Mouse (Mus musculus) forebrain, postnatal 0 days (tissue): ENCODE results near the gene Zfp277. TPM values are rescaled to one million over a fixed set of nuclear protein-coding genes. Genes with fewer than 3 reads are reported as not detected.

Experiments used
- ATAC-seq: fragments of 200-750 bp; cut with Nextera tagmentation; 2 replicates; pipeline ENCODE4 v1.8.0; 2017; ENCODE audit warnings: mild to moderate bottlenecking, moderate library complexity
- DNase-seq: peaks from one replicate; pipeline ENCODE4 v3.0.0-alpha.2; 2015
- H3K27ac ChIP-seq: fragments of 300-500 bp; sonication (generic); 2 replicates; pipeline ENCODE4 v1.5.1; 2014; ENCODE audit warnings: low read depth, mild to moderate bottlenecking, antibody characterized with exemption, low read length, moderate library complexity, mixed read lengths
- H3K27me3 ChIP-seq: fragments of 300-500 bp; sonication (generic); 2 replicates; pipeline ENCODE4 v1.6.1; 2014; ENCODE audit warnings: mild to moderate bottlenecking, low read length, mixed read lengths; ENCODE audit not compliant: insufficient read depth
- H3K36me3 ChIP-seq: fragments of 300-500 bp; sonication (generic); 2 replicates; pipeline ENCODE4 v1.6.1; 2014; ENCODE audit warnings: mild to moderate bottlenecking, moderate library complexity; ENCODE audit not compliant: insufficient read depth
- H3K4me1 ChIP-seq: fragments of 300-500 bp; sonication (generic); 2 replicates; pipeline ENCODE4 v1.6.1; 2014; ENCODE audit warnings: antibody characterized with exemption; ENCODE audit not compliant: insufficient read depth
- H3K4me2 ChIP-seq: fragments of 300-500 bp; sonication (generic); 2 replicates; pipeline ENCODE4 v1.6.1; 2014; ENCODE audit warnings: low read depth, mild to moderate bottlenecking, moderate library complexity
- H3K4me3 ChIP-seq: fragments of 300-500 bp; sonication (generic); 2 replicates; pipeline ENCODE4 v1.5.1; 2014; ENCODE audit warnings: low read depth, low read length, mixed read lengths
- H3K9ac ChIP-seq: fragments of 300-500 bp; sonication (generic); 2 replicates; pipeline ENCODE4 v1.6.1; 2014; ENCODE audit warnings: mild to moderate bottlenecking
- H3K9me3 ChIP-seq: fragments of 300-500 bp; sonication (generic); 2 replicates; pipeline ENCODE4 v1.6.1; 2016; ENCODE audit warnings: low read length
- CTCF ChIP-seq: sonication (generic); IDR thresholded peaks from 2 replicates; pipeline ENCODE4 v1.5.1; 2016; ENCODE audit warnings: antibody characterized with exemption, control low read depth, low read depth
- whole genome bisulfite sequencing: fragments of 180-500 bp; shearing (Covaris S2); extraction: QIAGEN DNeasy Blood & Tissue Kit; methylation state at CpG from one replicate; pipeline ENCODE4 v1.1.7; 2014; 5-methylcytosine and 5-hydroxymethylcytosine counted together
- polyA plus RNA-seq: library from polyadenylated mRNA; unstranded; fragments of >200 nt; fragmentation: Nextera tagmentation; extraction: Ambion mirVana; gene quantifications from 2 replicates; pipeline ENCODE4 v1.2.1, GENCODE M21; 2015
- total RNA-seq: library from RNA; depleted of rRNA; stranded (reverse); fragments of >200 nt; gene quantifications from 2 replicates; pipeline ENCODE4 v1.2.3, GENCODE M21; 2014

The Zfp277 gene
- total and polyA plus RNA-seq, 2 experiments from 2014 or later, result 30.7 to 31.8 TPM

DNA sequence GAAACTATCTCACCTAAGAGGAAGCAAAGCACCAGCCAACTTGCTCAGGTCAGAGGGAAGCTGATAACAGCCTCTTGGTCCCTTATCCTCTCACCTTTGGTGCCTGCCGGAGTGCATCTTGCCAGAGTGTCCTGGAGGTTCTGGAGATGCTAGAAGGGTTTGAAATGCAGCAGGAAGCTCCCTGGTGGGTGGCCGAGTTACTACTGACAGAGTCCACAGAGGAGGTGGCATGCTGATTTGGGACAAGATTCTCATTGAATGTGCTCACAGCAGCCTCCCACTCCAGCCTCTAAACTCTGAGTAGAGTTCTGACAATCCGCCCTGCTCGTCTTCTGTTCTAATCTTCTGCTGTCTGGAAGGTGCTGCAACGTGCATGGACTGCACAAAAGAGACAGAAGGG lies 120.1 kb downstream of the Zfp277 start:
- Histone ChIP-seq H3K36me3 (no peaks in the 10 kb centered on the region), H3K4me1 (no peaks in the 10 kb centered on the region), H3K4me2 (no peak overlapping the region), H3K27ac (no peak overlapping the region), H3K9me3 (no peaks in the 10 kb centered on the region), H3K4me3 (no peak overlapping the region), H3K9ac (no peak overlapping the region), H3K27me3 (no peaks in the 10 kb centered on the region)
- TF ChIP-seq CTCF, result no peak
- ATAC-seq, result no peak
- no peak for DNase-seq
- WGBS, result 71% methylated on average over 5 of the region's 5 CpGs

DNA sequence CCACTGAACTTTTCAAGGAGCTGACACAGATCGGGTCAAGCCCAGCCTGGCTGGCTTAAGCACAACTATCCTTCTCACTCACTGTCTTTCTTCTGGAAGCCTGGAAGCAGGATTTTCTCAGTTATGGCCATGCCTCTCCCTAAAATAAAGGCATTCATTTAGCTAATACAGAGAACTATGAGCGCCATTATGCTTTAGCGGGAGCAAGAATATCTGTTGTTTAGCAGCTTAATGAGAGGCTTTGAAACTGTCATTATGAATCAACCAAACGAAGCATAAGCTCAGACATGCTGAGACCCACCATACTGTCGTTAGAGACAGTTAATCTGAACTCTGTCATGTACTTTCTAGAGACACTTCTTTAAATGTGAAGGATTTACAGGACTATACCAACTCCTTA lies 120.9 kb downstream of the Zfp277 start:
- no peak for DNase-seq
- no peak for ATAC-seq

DNA sequence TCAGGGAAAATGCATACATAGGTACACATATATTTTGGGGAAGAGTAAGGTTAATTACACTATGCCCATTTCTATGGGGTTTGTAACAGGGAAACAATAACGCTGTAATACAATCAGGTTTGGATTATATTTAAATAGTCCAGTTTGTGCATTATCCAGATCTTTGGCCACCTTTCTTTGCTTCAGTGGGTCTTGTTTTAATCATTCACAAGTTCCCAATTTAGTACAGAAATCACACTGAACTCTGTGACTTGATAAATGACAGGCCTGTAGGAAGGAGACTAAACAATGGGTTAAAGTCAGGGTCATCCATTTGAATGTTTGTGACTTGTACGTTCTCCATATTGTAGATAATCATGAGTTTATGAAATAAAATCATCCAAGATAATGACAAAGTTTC lies 130.6 kb downstream of the Zfp277 start:
- no peaks in the 10 kb centered on the region for H3K4me1 ChIP-seq
- no peak overlapping the region for H3K4me2 ChIP-seq
- WGBS, result 97% methylated on average over 2 of the region's 2 CpGs
- H3K4me3 ChIP-seq, result no peak overlapping the region
- no peak for TF ChIP-seq CTCF
- no peak for ATAC-seq
- H3K9me3 ChIP-seq, result no peaks in the 10 kb centered on the region
- no peak overlapping the region for H3K9ac ChIP-seq
- H3K36me3 ChIP-seq, result no peaks in the 10 kb centered on the region
- DNase-seq, result no peak
- H3K27me3 ChIP-seq, result no peaks in the 10 kb centered on the region
- H3K27ac ChIP-seq, result no peak overlapping the region

More for the DNA sequence above, 120.9 kb downstream of the Zfp277 start:
- Histone ChIP-seq H3K4me1 (no peaks in the 10 kb centered on the region), H3K36me3 (no peaks in the 10 kb centered on the region), H3K27me3 (no peaks in the 10 kb centered on the region), H3K4me2 (no peak overlapping the region), H3K27ac (no peak overlapping the region), H3K4me3 (no peak overlapping the region), H3K9ac (no peak overlapping the region), H3K9me3 (no peaks in the 10 kb centered on the region)
- 15% methylated on average over 5 of the region's 5 CpGs for WGBS
- TF ChIP-seq CTCF, result no peak

DNA sequence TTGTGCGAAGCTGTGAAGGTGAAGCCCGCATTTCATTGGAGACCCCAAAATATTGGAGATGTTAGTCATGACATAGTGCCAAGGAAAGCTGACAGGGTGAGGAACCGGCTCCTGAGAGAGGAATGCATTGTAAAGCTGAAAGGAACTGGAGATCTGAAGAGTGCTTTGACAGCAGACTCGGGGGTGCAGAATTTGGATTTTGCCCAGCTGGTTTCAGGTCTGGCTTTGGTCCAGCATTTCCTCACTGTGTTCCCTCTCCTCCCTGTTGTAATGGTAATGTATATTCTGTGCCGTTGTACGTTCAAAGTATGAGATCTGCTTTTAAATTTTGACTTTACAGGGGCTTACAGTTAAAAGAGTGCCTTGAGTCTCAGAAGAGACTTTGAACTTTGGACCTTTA lies 141.7 kb downstream of the Zfp277 start:
- H3K4me1 ChIP-seq, result no peaks in the 10 kb centered on the region
- H3K9me3 ChIP-seq, result no peaks in the 10 kb centered on the region
- no peaks in the 10 kb centered on the region for H3K36me3 ChIP-seq
- TF ChIP-seq CTCF, result no peak
- DNase-seq, result no peak
- ATAC-seq, result no peak
- WGBS, result 32% methylated on average over 6 of the region's 6 CpGs
- no peak overlapping the region for H3K4me3 ChIP-seq
- no peak overlapping the region for H3K9ac ChIP-seq
- no peak overlapping the region for H3K27ac ChIP-seq
- H3K4me2 ChIP-seq, result no peak overlapping the region
- H3K27me3 ChIP-seq, result no peaks in the 10 kb centered on the region

DNA sequence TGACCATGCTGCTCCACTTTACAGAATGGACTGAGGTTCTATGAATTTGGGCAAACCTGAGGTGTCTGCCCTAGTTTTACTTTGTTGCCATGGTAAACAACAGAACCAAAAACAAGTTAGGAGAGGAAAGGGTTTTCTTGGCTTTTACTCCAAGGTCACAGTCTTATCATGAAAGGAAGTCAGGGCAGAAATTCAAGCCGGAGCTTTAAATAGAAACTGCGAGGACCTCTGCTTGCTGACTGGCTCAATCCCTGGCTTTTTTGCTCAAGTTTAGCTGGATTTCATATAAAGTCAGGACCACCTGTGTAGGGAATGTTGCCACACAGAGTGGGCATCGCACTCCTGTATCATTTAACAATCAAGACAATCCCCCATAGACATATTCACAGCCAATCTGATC lies 147.1 kb downstream of the Zfp277 start:
- no peak for TF ChIP-seq CTCF
- Histone ChIP-seq H3K9me3 (no peaks in the 10 kb centered on the region), H3K4me1 (no peaks in the 10 kb centered on the region), H3K27ac (no peak overlapping the region), H3K36me3 (no peaks in the 10 kb centered on the region), H3K4me3 (no peak overlapping the region), H3K4me2 (no peak overlapping the region), H3K27me3 (no peaks in the 10 kb centered on the region), H3K9ac (no peak overlapping the region)
- ATAC-seq, result no peak
- no peak for DNase-seq
- WGBS, result 91% methylated on average over 3 of the region's 3 CpGs

DNA sequence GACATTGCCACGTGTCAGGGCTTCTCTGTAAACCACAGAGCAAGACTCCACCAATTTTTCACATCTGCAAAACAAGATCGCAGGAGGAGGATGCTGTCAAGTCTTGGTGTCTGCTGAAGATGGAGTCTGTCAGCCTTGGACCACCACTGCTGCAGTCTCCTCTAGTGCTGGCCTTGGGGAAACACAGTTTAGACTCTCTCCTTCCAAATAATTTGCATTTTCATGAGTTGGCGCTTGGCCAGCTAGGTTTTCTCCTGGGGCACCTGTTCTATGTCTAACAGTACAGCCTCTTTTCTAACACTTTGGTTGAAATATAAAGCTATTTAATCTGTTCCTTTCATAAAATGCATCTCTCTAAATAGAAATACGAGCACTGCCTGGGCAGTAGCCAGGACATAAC lies 159.2 kb downstream of the Zfp277 start:
- no peak for ATAC-seq
- Histone ChIP-seq H3K4me3 (no peak overlapping the region), H3K27ac (no peak overlapping the region), H3K4me1 (no peaks in the 10 kb centered on the region), H3K9me3 (0 out of 2 replicates have a peak, but pooled peaks cover 5% of the 10 kb centered on the region), H3K4me2 (no peak overlapping the region), H3K9ac (no peak overlapping the region), H3K27me3 (no peaks in the 10 kb centered on the region), H3K36me3 (no peaks in the 10 kb centered on the region)
- TF ChIP-seq CTCF, result no peak
- no peak for DNase-seq
- WGBS, result 62% methylated on average over 4 of the region's 4 CpGs

DNA sequence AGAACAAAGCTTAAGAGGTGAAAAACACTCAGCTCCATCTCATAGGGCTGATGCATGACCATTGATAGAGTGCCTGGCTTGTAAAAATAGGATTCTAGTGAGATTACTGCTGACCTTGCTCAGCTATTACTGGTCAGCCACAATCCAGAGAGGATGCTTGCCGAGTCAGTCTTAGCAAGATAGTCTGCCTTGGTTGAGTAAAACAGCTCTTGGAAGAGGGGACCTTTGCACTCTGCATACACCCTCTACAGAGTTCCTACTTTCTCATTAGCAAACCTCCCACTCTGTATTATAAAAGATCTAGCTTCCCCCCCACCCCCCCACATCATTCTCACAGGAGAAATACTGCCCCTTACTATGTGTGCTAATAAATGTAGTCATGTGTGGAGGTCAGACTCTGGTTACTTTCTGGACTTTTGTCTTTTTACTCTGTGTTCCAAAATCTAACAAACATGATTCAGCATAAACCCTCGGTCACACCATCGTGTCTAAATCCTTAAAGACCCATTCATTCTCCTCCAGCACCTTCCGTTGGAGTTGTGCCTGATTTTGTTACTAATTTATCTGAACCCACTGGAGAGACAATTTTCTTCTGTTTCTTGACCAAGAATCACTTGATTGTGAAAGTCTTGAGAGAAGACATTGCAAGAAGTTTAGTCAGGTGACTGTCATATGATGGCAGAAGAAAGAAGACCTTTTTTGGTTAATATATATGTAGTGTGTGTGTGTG lies 164.9 kb downstream of the Zfp277 start:
- no peak for ATAC-seq
- Histone ChIP-seq H3K9me3 (no peaks in the 10 kb centered on the region), H3K36me3 (no peaks in the 10 kb centered on the region), H3K4me2 (no peak overlapping the region), H3K9ac (no peak overlapping the region), H3K27me3 (no peaks in the 10 kb centered on the region), H3K4me1 (no peaks in the 10 kb centered on the region), H3K27ac (no peak overlapping the region), H3K4me3 (no peak overlapping the region)
- DNase-seq, result no peak
- TF ChIP-seq CTCF, result no peak
- 86% methylated on average over 4 of the region's 4 CpGs for WGBS
